Mouse (Mus musculus): Measurements from ENCODE around the gene Gipr. TPM values are rescaled to one million over a fixed set of nuclear protein-coding genes. Genes with fewer than 3 reads are reported as not detected.

The Gipr gene
- polyA plus RNA-seq, 1 experiment from 2014 or later, result 2.0 TPM

- Histone ChIP-seq H3K9me3 (replicated peaks) (peaks cover 8% of the 10 kb centered on the region; the same call in 1 of the 2 replicates), H3K4me1 (peaks cover 17% of the 10 kb centered on the region), H3K36me3 (no peaks in the 10 kb centered on the region), H3K27ac (no peak within 1 kb of the TSS), H3K4me2 (replicated peaks) (peak within 1 kb of the TSS; percentile 48), H3K9ac (no peak within 1 kb of the TSS), H3K27me3 (peaks cover 12% of the 10 kb centered on the region; the same call in 1 of the 2 replicates), H3K4me3 (peak within 1 kb of the TSS; percentile 16)
- WGBS, result 17% methylated on average over 64 of the region's 64 CpGs
- peak; percentile 14; the same call in 1 of the 2 replicates for ATAC-seq (ENCODE audit: low FRiP score)
These were observed 47.7 kb downstream of the Gipr start, which contains the start of gene Gm4969 for GRCm38 (mm10) chr7:19118028-19118771. TSS of gene Gm4969 (minus strand) at chr7:19118368.

GRCm38 (mm10) chr7:19109565-19109964 lies 56.4 kb downstream of the Gipr start:
- Histone ChIP-seq H3K36me3 (no peaks in the 10 kb centered on the region), H3K9ac (no peak overlapping the region), H3K4me2 (replicated peaks) (no peak overlapping the region), H3K27ac (no peak overlapping the region), H3K4me1 (no peaks in the 10 kb centered on the region), H3K27me3 (no peaks in the 10 kb centered on the region), H3K4me3 (no peak overlapping the region), H3K9me3 (replicated peaks) (no peaks in the 10 kb centered on the region)
- ATAC-seq (ENCODE audit: low FRiP score), result no peak
- 97% methylated on average over 1 of the region's 1 CpGs for WGBS

DNA sequence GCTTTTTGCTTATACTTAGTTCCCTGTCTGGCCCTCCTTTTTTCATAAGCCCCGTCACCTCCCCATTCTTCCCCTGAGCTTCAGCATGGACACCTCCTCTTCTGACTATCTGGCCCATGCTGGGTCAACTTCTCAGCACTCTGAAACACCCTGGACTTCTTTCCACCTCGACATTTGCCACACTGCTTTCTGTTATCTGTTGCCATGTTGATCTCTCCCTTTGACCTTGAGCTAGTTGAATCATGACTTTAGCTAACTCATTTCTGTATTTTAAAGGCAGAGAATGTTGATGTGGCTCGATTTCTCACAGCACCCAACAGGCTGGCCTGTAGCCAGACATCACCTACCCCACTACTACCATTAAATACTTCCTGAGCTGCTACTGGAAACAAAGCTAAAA lies 58.5 kb downstream of the Gipr start:
- Histone ChIP-seq H3K4me1 (no peaks in the 10 kb centered on the region), H3K4me3 (no peak overlapping the region), H3K9me3 (replicated peaks) (no peaks in the 10 kb centered on the region), H3K27me3 (no peaks in the 10 kb centered on the region), H3K27ac (no peak overlapping the region), H3K9ac (no peak overlapping the region), H3K4me2 (replicated peaks) (no peak overlapping the region), H3K36me3 (no peaks in the 10 kb centered on the region)
- 72% methylated on average over 3 of the region's 3 CpGs for WGBS
- no peak for ATAC-seq (ENCODE audit: low FRiP score)

MicroRNAs within 50 kb of the gene (microRNA counts, 519-probe panel; counts per million panel counts)
- microRNA mmu-miR-330, result 470 counts per million, percentile 58 among the panel's probes with 10 or more counts

Small RNA genes within 50 kb of the gene (microRNA-seq; reads per million reads assigned to microRNA genes)
- gene Mir330, result 442 reads per million, percentile 65 among the genes with 10 or more reads in this experiment

Other genes starting within 250 kb of the Gipr start
- 11.2 and 12.5 TPM in 2 replicates for gene Nova2, start 240.2 kb downstream of the Gipr start, polyA plus RNA-seq (2016; fragmentation: Nextera tagmentation; extraction: Ambion mirVana)
- gene Nanos2, start 178.7 kb downstream of the Gipr start, polyA plus RNA-seq (2016; fragmentation: Nextera tagmentation; extraction: Ambion mirVana), result 0.29 and 0.37 TPM in 2 replicates
- 6.8 and 6.9 TPM in 2 replicates for gene Mypop, start 174.9 kb downstream of the Gipr start, polyA plus RNA-seq (2016; fragmentation: Nextera tagmentation; extraction: Ambion mirVana)
- 44.0 and 47.4 TPM in 2 replicates for gene Irf2bp1, start 162.1 kb downstream of the Gipr start, polyA plus RNA-seq (2016; fragmentation: Nextera tagmentation; extraction: Ambion mirVana)
- gene Foxa3, start 142.6 kb downstream of the Gipr start, polyA plus RNA-seq (2016; fragmentation: Nextera tagmentation; extraction: Ambion mirVana), result 0.10 and 0.73 TPM in 2 replicates
- 47.0 and 50.8 TPM in 2 replicates for gene Sympk, start 141.8 kb downstream of the Gipr start, polyA plus RNA-seq (2016; fragmentation: Nextera tagmentation; extraction: Ambion mirVana)
- gene Rsph6a, start 111.4 kb downstream of the Gipr start, polyA plus RNA-seq (2016; fragmentation: Nextera tagmentation; extraction: Ambion mirVana), result not detected in 2 replicates
- gene Dmwd, start 89.9 kb downstream of the Gipr start, polyA plus RNA-seq (2016; fragmentation: Nextera tagmentation; extraction: Ambion mirVana), result 20.1 and 23.6 TPM in 2 replicates
- 13.4 and 14.6 TPM in 2 replicates for gene Dmpk, start 82.3 kb downstream of the Gipr start, polyA plus RNA-seq (2016; fragmentation: Nextera tagmentation; extraction: Ambion mirVana)
- 9.1 and 9.7 TPM in 2 replicates for gene Six5, start 71.5 kb downstream of the Gipr start, polyA plus RNA-seq (2016; fragmentation: Nextera tagmentation; extraction: Ambion mirVana)
- 1.8 TPM in 2 replicates for gene Gm4969, start 47.8 kb downstream of the Gipr start, polyA plus RNA-seq (2016; fragmentation: Nextera tagmentation; extraction: Ambion mirVana)
- gene Fbxo46, start 46.3 kb downstream of the Gipr start, polyA plus RNA-seq (2016; fragmentation: Nextera tagmentation; extraction: Ambion mirVana), result 20.9 TPM in 2 replicates
- 21.2 and 22.8 TPM in 2 replicates for gene Qpctl, start 16.8 kb downstream of the Gipr start, polyA plus RNA-seq (2016; fragmentation: Nextera tagmentation; extraction: Ambion mirVana)
- 118 and 122 TPM in 2 replicates for gene Snrpd2, start 16.4 kb downstream of the Gipr start, polyA plus RNA-seq (2016; fragmentation: Nextera tagmentation; extraction: Ambion mirVana)
- gene Eml2, start 10.3 kb upstream of the Gipr start, polyA plus RNA-seq (2016; fragmentation: Nextera tagmentation; extraction: Ambion mirVana), result 6.1 and 7.2 TPM in 2 replicates
- 2.2 and 2.4 TPM in 2 replicates for gene Gpr4, start 46.4 kb upstream of the Gipr start, polyA plus RNA-seq (2016; fragmentation: Nextera tagmentation; extraction: Ambion mirVana)
- 41.1 and 41.7 TPM in 2 replicates for gene Opa3, start 62.2 kb upstream of the Gipr start, polyA plus RNA-seq (2016; fragmentation: Nextera tagmentation; extraction: Ambion mirVana)
- gene Vasp, start 105.7 kb upstream of the Gipr start, polyA plus RNA-seq (2016; fragmentation: Nextera tagmentation; extraction: Ambion mirVana), result 52.7 and 60.3 TPM in 2 replicates
- 0.17 TPM in 1 of 2 replicates, not detected in the other for gene Ppm1n, start 113.9 kb upstream of the Gipr start, polyA plus RNA-seq (2016; fragmentation: Nextera tagmentation; extraction: Ambion mirVana)
- gene Rtn2, start 116.5 kb upstream of the Gipr start, polyA plus RNA-seq (2016; fragmentation: Nextera tagmentation; extraction: Ambion mirVana), result 67.8 and 68.0 TPM in 2 replicates
- 0.10 TPM in 1 of 2 replicates, not detected in the other for gene Fosb, start 143.9 kb upstream of the Gipr start, polyA plus RNA-seq (2016; fragmentation: Nextera tagmentation; extraction: Ambion mirVana)
- gene Ercc1, start 178.7 kb upstream of the Gipr start, polyA plus RNA-seq (2016; fragmentation: Nextera tagmentation; extraction: Ambion mirVana), result 95.6 and 96.8 TPM in 2 replicates
- gene Cd3eap, start 193.4 kb upstream of the Gipr start, polyA plus RNA-seq (2016; fragmentation: Nextera tagmentation; extraction: Ambion mirVana), result 17.3 and 20.4 TPM in 2 replicates
- 4.7 and 5.5 TPM in 2 replicates for gene Ppp1r13l, start 193.6 kb upstream of the Gipr start, polyA plus RNA-seq (2016; fragmentation: Nextera tagmentation; extraction: Ambion mirVana)
- 21.3 and 24.6 TPM in 2 replicates for gene Ercc2, start 215.9 kb upstream of the Gipr start, polyA plus RNA-seq (2016; fragmentation: Nextera tagmentation; extraction: Ambion mirVana)
- 3.2 and 4.1 TPM in 2 replicates for gene Klc3, start 238.0 kb upstream of the Gipr start, polyA plus RNA-seq (2016; fragmentation: Nextera tagmentation; extraction: Ambion mirVana)
- 0.23 and 0.34 TPM in 2 replicates for gene Ckm, start 238.6 kb upstream of the Gipr start, polyA plus RNA-seq (2016; fragmentation: Nextera tagmentation; extraction: Ambion mirVana)

Measured in hindbrain, embryonic 12.5 days (tissue).